Mouse (Mus musculus) ES-Bruce4 (cell line): ENCODE results near the gene Mlycd. TPM values are rescaled to one million over a fixed set of nuclear protein-coding genes. Genes with fewer than 3 reads are reported as not detected.

Source experiments
- H3K27ac ChIP-seq: 2 replicates; pipeline ENCODE4 v1.5.1; 2012; ENCODE audit warnings: low read length, inconsistent platforms; ENCODE audit not compliant: insufficient read depth
- H3K27me3 ChIP-seq: 2 replicates; pipeline ENCODE4 v1.6.1; 2012; ENCODE audit warnings: mild to moderate bottlenecking, low read length, inconsistent platforms; ENCODE audit not compliant: control insufficient read depth, poor library complexity, insufficient read depth, severe bottlenecking
- H3K36me3 ChIP-seq: 2 replicates; pipeline ENCODE4 v1.6.1; 2012; ENCODE audit warnings: inconsistent platforms, mild to moderate bottlenecking, low read length, moderate library complexity; ENCODE audit not compliant: control insufficient read depth, poor library complexity, insufficient read depth, severe bottlenecking
- H3K4me1 ChIP-seq: one replicate; pipeline ENCODE4 v1.8.1; 2011; ENCODE audit warnings: low read length; ENCODE audit not compliant: control insufficient read depth, insufficient read depth
- H3K4me3 ChIP-seq: 2 replicates; pipeline ENCODE4 v1.5.1; 2011; ENCODE audit warnings: low read depth, mild to moderate bottlenecking, low read length
- H3K9ac ChIP-seq: 2 replicates; pipeline ENCODE4 v1.6.1; 2012; ENCODE audit warnings: low read depth, mild to moderate bottlenecking, inconsistent platforms; ENCODE audit not compliant: poor library complexity, severe bottlenecking
- H3K9me3 ChIP-seq: replicated peaks from 2 replicates; pipeline ENCODE4 v1.6.1; 2012; ENCODE audit warnings: mild to moderate bottlenecking, low read length, inconsistent platforms; ENCODE audit not compliant: control insufficient read depth, poor library complexity, insufficient read depth, severe bottlenecking
- CTCF ChIP-seq: IDR thresholded peaks from one replicate; pipeline ENCODE4 v1.8.1; 2011; ENCODE audit warnings: low read depth, low read length
- EP300 ChIP-seq: IDR thresholded peaks from 2 replicates; pipeline ENCODE4 v1.6.1; 2011; ENCODE audit warnings: low read depth, low read length; ENCODE audit not compliant: insufficient read depth
- POLR2A ChIP-seq: IDR thresholded peaks from one replicate; pipeline ENCODE4 v1.8.1; 2011; ENCODE audit warnings: low read length; ENCODE audit not compliant: insufficient read depth
- polyA plus RNA-seq: library from polyadenylated mRNA; stranded (reverse); fragments of >200 nt; gene quantifications from 2 replicates; pipeline ENCODE4 v1.2.4, GENCODE M21; 2011; ENCODE audit warnings: low read depth; ENCODE audit not compliant: missing spikeins, insufficient read depth, insufficient read length

The Mlycd gene
- polyA plus RNA-seq, 1 experiment: 7.4 TPM

DNA sequence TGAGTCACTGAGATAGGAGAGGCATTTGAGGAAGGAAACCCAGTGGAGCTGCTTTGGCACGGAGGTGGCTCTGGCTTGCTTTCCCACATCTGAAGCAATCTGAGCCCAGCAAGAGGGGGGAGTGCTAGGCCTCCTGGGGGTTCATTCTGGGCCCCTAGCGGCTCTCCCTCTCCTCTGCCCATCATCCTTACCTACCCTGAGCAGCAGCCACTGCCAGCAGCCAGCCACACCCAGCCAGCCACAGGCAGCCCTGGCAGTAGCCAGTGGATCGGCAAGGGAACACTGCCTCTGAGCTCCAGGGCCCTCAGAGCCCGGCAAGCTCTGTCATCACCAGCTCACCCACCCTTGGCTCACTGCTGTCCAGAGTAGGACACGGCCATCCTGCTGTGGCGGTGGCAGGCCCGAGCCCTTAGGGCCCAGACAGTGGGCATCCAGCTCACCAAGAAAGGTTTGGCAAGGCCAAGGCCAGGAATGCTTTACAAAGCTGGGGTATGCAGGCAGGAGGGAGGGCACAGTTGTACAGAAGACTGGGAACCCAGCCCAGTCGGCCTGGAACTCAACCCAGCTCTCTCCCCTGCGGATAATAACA lies 27.5 kb downstream of the Mlycd start:
- Histone ChIP-seq H3K27ac (no peak overlapping the region), H3K27me3 (no peaks in the 10 kb centered on the region), H3K4me1 (no peaks in the 10 kb centered on the region), H3K9me3 (no peaks in the 10 kb centered on the region), H3K36me3 (no peaks in the 10 kb centered on the region), H3K4me3 (no peak overlapping the region), H3K9ac (no peak overlapping the region)
- TF ChIP-seq POLR2A (no peak), CTCF (no peak), EP300 (no peak)

DNA sequence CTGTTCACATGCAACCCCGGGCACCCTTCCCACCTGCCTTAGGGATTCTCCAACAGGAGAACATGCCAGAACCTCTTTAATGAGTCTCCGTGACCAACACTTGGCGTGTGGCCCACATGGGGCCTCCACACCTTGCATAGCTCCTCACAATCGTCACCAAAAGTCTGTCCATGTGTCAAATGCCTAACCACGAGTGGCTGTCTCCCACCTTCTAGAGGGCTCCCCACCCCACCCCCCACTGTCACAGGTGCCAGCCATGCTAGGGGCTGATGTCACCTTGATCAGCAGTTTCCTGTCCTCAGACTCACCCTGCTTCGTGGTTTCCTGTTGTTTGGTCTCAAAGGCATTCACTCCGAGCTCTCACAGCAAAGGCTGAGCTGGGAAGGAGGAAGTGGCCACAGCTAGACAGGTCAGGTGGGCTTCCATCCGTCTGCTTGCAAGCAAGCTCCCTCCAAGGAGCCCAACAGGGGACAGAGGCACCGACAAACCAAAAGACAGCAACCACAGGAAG lies 29.0 kb downstream of the Mlycd start:
- no peak for TF ChIP-seq POLR2A
- no peak for TF ChIP-seq CTCF
- TF ChIP-seq EP300: no peak
- H3K9ac ChIP-seq: no peak overlapping the region
- no peaks in the 10 kb centered on the region for H3K4me1 ChIP-seq
- no peaks in the 10 kb centered on the region for H3K9me3 ChIP-seq
- no peaks in the 10 kb centered on the region for H3K36me3 ChIP-seq
- no peaks in the 10 kb centered on the region for H3K27me3 ChIP-seq
- H3K4me3 ChIP-seq: no peak overlapping the region
- H3K27ac ChIP-seq: no peak overlapping the region

DNA sequence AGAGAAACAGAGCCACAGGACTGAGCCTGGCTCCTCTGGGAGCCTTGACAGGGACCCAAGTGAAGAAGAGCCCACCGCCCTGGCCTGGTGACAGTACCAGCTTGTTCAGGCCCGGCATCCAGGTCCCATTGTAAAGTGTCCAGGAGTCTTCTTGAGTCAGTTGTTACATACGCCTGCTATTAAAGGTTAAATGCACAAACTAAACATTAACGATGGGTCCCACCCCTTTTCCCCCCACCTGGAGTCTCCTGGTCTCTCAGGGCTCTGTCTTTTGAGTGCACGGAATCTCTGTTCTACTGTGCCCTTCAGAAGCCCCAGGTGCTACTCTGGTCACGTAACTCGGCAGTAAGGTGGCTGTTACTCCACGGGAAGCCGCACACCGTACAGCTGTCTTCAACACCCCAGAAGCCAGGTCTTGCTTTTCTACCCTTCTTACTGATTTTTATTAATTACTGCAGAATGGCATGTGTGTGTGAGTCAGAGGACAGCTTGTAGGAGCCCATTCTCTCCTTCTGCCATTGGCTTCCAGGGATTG lies 29.6 kb downstream of the Mlycd start:
- no peaks in the 10 kb centered on the region for H3K9me3 ChIP-seq
- no peak overlapping the region for H3K27ac ChIP-seq
- no peaks in the 10 kb centered on the region for H3K36me3 ChIP-seq
- H3K4me3 ChIP-seq: no peak overlapping the region
- no peaks in the 10 kb centered on the region for H3K27me3 ChIP-seq
- no peak overlapping the region for H3K9ac ChIP-seq
- TF ChIP-seq EP300: no peak
- H3K4me1 ChIP-seq: no peaks in the 10 kb centered on the region

DNA sequence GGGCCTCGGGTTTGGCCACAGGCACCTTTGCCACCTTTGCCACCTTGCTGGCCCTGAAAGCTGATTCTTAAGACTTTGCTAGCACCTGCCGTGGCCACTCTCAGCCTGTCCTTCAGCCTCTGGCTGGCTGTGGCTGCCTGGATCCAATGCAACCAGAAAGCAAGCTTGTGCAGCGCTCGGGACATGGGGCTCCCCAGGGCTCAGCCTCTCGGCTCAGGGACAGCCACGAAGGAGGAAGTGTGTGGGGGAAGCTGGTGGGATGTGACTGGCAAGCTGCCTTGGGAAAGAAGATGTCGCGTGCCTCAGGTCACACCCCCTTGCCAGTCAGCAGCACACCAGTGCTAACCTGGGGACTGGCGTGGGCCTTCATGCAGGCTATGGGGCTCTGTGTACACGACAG lies 30.1 kb downstream of the Mlycd start:
- TF ChIP-seq CTCF (no peak), POLR2A (no peak), EP300 (no peak)
- H3K9me3 ChIP-seq: no peaks in the 10 kb centered on the region
- no peaks in the 10 kb centered on the region for H3K27me3 ChIP-seq
- H3K4me1 ChIP-seq: no peaks in the 10 kb centered on the region
- H3K27ac ChIP-seq: no peak overlapping the region
- no peak overlapping the region for H3K4me3 ChIP-seq
- no peak overlapping the region for H3K9ac ChIP-seq
- H3K36me3 ChIP-seq: no peaks in the 10 kb centered on the region

- TF ChIP-seq EP300 (no peak), POLR2A (no peak), CTCF (no peak)
- Histone ChIP-seq H3K4me3 (no peak overlapping the region), H3K4me1 (no peaks in the 10 kb centered on the region), H3K27ac (no peak overlapping the region), H3K9ac (no peak overlapping the region), H3K27me3 (no peaks in the 10 kb centered on the region), H3K36me3 (no peaks in the 10 kb centered on the region), H3K9me3 (no peaks in the 10 kb centered on the region)
Observed at GRCm38 (mm10) chr8:119425533-119425932, 30.9 kb downstream of the Mlycd start.

- no peak overlapping the region for H3K27ac ChIP-seq
- H3K9me3 ChIP-seq: no peaks in the 10 kb centered on the region
- H3K9ac ChIP-seq: no peak overlapping the region
- no peaks in the 10 kb centered on the region for H3K4me1 ChIP-seq
- H3K27me3 ChIP-seq: no peaks in the 10 kb centered on the region
- no peak overlapping the region for H3K4me3 ChIP-seq
- no peaks in the 10 kb centered on the region for H3K36me3 ChIP-seq
- TF ChIP-seq POLR2A: no peak
- TF ChIP-seq CTCF: no peak
- no peak for TF ChIP-seq EP300
Observed at GRCm38 (mm10) chr8:119426069-119426735, 31.5 kb downstream of the Mlycd start.
